8 mouse cellular contexts compared by ENCODE assay signal in genomic region chr8:114971378-114971777, GRCm38 (mm10).
DNase-seq lines count a peak whose midpoint lies in the region; ATAC-seq and TF ChIP-seq lines count a peak whose summit lies in the region.

No protein-coding gene starts in this region.

- no peaks in the 10 kb centered on the region for H3K4me1 ChIP-seq in stomach, postnatal 0 days (replicated peaks; ENCODE audit: control insufficient read depth, insufficient read depth)

- peak; percentile 92 for TF ChIP-seq CTCF in stomach, postnatal 0 days (IDR thresholded peaks at IDR 0.05; ENCODE audit: low read depth)

- no peak overlapping the region for H3K4me2 ChIP-seq in stomach, postnatal 0 days (replicated peaks; ENCODE audit: low read depth)

- intact Hi-C loops in left cerebral cortex, postnatal 4 days (cut with DNase I) = no loop called here

- no peak for TF ChIP-seq EP300 in stomach, postnatal 0 days (optimal IDR thresholded peaks at IDR 0.05)

- no peak overlapping the region for H3K9ac ChIP-seq in stomach, postnatal 0 days (ENCODE audit: low read length)

- no peaks in the 10 kb centered on the region for H3K27me3 ChIP-seq in stomach, postnatal 0 days (ENCODE audit: control insufficient read depth, insufficient read depth, low read length)

- no peaks in the 10 kb centered on the region for H3K36me3 ChIP-seq in stomach, postnatal 0 days (ENCODE audit: control insufficient read depth, insufficient read depth, low read length)

- no peaks in the 10 kb centered on the region for H3K9me3 ChIP-seq in stomach, postnatal 0 days (ENCODE audit: control insufficient read depth, low read length)

- WGBS in stomach, postnatal 0 days = 41% methylated on average over 8 of the region's 8 CpGs

- ATAC-seq in stomach, postnatal 0 days (ENCODE audit: low FRiP score, low TSS enrichment) = peak; percentile 63; the same call in 1 of the 2 replicates

- no peak overlapping the region for H3K27ac ChIP-seq in stomach, postnatal 0 days (replicated peaks)

- no peak overlapping the region for H3K4me3 ChIP-seq in stomach, postnatal 0 days (ENCODE audit: low read depth, low read length)

- peak; percentile 2 for DNase-seq in 416B (ENCODE audit: low read depth)
- peak; percentile 33 for DNase-seq in adrenal gland, adult 8-10 months
- peak; percentile 86 for DNase-seq in embryo, embryonic 11 days
- peak; percentile 71 to 86 for DNase-seq in heart, adult 18-20 months
- peak; percentile 52 to 68 for DNase-seq in kidney, adult 8-10 months
- peak; percentile 72 for DNase-seq in left cerebral cortex, postnatal 4 days
- DNase-seq in natural killer cell, adult 2 months (ENCODE audit: low spot score in 2 of 2) = peak; percentile 29 to 74
- peak; percentile 72 for DNase-seq in stomach, postnatal 0 days (ENCODE audit: low spot score)

Comparison
In these comparisons a context has a peak if more than half of its experiments do, and no peak if none do; other contexts are left out.
1. DNase-seq: peak in every context shown above with its lines; median percentile 86 in embryo, embryonic 11 days; 78 in heart, adult 18-20 months; 72 in left cerebral cortex, postnatal 4 days; 72 in stomach, postnatal 0 days; 60 in kidney, adult 8-10 months; 52 in natural killer cell, adult 2 months; 33 in adrenal gland, adult 8-10 months; 2 in 416B.